Mouse (Mus musculus) ES-Bruce4 (cell line): ENCODE data around the gene Fli1.

ENCODE experiments used
- CTCF ChIP-seq: IDR thresholded peaks from one replicate; pipeline ENCODE4 v1.8.1; 2011; ENCODE audit warnings: low read depth, low read length
- POLR2A ChIP-seq: IDR thresholded peaks from one replicate; pipeline ENCODE4 v1.8.1; 2011; ENCODE audit warnings: low read length; ENCODE audit not compliant: insufficient read depth

DNA sequence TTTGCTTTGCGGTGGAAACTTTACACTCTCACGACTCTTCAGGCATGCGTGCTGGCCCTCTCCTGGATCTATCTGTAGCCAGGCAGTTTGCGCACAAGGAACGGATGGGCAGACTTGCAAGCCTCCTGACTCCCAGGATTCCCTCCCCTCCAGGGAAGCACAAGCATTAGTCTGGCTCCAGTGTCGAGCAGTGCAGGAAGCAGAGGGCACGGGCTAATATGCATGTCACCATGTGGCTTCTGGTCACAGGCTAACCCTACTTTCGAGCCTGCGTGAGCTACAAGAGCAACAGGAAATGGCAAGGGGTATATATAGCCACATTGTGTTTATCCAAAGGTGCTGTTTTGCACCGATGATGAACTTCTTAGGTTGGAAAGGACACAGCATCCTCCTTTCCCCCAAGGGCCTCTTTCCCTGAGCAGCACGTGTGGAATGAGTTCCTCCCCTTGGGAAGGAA is 38.6 kb downstream of the Fli1 start:
- TF ChIP-seq CTCF (no peak), POLR2A (no peak)
